Mouse (Mus musculus) neural tube, embryonic 12.5 days (tissue): ENCODE data around the gene AK157302. TPM values are rescaled to one million over a fixed set of nuclear protein-coding genes. Genes with fewer than 3 reads are reported as not detected.
"Not testable (repeated sequence)": the region's sequence is repeated elsewhere in the genome, so short reads cannot be mapped to it uniquely, and the experiment has no call there.

Source experiments
- ATAC-seq: fragments of 200-750 bp; cut with Nextera tagmentation; 2 replicates; pipeline ENCODE4 v1.8.0; 2017; ENCODE audit warnings: low read depth, mild to moderate bottlenecking, moderate TSS enrichment, moderate library complexity; ENCODE audit not compliant: low FRiP score
- H3K27ac ChIP-seq: fragments of 300-500 bp; sonication (generic); 2 replicates; pipeline ENCODE4 v1.5.1; 2016
- H3K27me3 ChIP-seq: fragments of 300-500 bp; sonication (generic); replicated peaks from 2 replicates; pipeline ENCODE4 v1.6.1; 2016; ENCODE audit warnings: mild to moderate bottlenecking
- H3K36me3 ChIP-seq: fragments of 300-500 bp; sonication (generic); 2 replicates; pipeline ENCODE4 v1.6.1; 2016; ENCODE audit warnings: mild to moderate bottlenecking
- H3K4me1 ChIP-seq: fragments of 300-500 bp; sonication (generic); 2 replicates; pipeline ENCODE4 v1.6.1; 2016
- H3K4me2 ChIP-seq: fragments of 300-500 bp; sonication (generic); replicated peaks from 2 replicates; pipeline ENCODE4 v1.6.1; 2016; ENCODE audit warnings: mild to moderate bottlenecking
- H3K4me3 ChIP-seq: fragments of 300-500 bp; sonication (generic); 2 replicates; pipeline ENCODE4 v1.5.1; 2016
- H3K9ac ChIP-seq: fragments of 300-500 bp; sonication (generic); 2 replicates; pipeline ENCODE4 v1.6.1; 2016; ENCODE audit warnings: mild to moderate bottlenecking
- H3K9me3 ChIP-seq: fragments of 300-500 bp; sonication (generic); 2 replicates; pipeline ENCODE4 v1.6.1; 2016; ENCODE audit warnings: mild to moderate bottlenecking
- WGBS: fragments of 180-500 bp; shearing (Covaris S2); methylation state at CpG from one replicate; pipeline ENCODE4 v1.1.7; 2016; 5-methylcytosine and 5-hydroxymethylcytosine counted together
- microRNA counts: library from miRNA; unstranded; fragments of <30 nt; microRNA quantifications from one replicate; lab custom pipeline; 2017
- microRNA-seq: library from miRNA; unstranded; fragments of <30 nt; microRNA quantifications from one replicate; pipeline ENCODE4, GENCODE M21; 2017
- polyA plus RNA-seq: library from polyadenylated mRNA; unstranded; fragments of >200 nt; fragmentation: Nextera tagmentation; extraction: Ambion mirVana; gene quantifications from 2 replicates; pipeline ENCODE4 v1.2.1, GENCODE M21; 2016

Gene AK157302
- polyA plus RNA-seq, 1 experiment from 2014 or later = 0.19 TPM

GRCm38 (mm10) chr13:21478759-21479670 lies 16.0 kb upstream of the AK157302 start, which contains the start of the genes Zkscan4 and Gm10065:
Gene Zkscan4, plus strand, starts transcription at chr13:21478907.
Gene Gm10065, minus strand, starts transcription at chr13:21479441.
- Histone ChIP-seq H3K4me3 (peak within 1 kb of the TSS; percentile 55), H3K9ac (peak within 1 kb of the TSS; percentile 66), H3K4me2 (peak within 1 kb of the TSS; percentile 68), H3K27ac (0 out of 2 replicates have a peak within 1 kb of the TSS, but pooled peaks have one; percentile 4)
- not testable (repeated sequence) for H3K36me3 ChIP-seq, H3K27me3 ChIP-seq, H3K4me1 ChIP-seq, H3K9me3 ChIP-seq
- peak; percentile 92 for ATAC-seq
- WGBS = 5% methylated on average over 31 of the region's 31 CpGs

- peaks cover 18% of the 10 kb centered on the region; the same call in 1 of the 2 replicates for H3K36me3 ChIP-seq
- WGBS = 91% methylated on average over 1 of the region's 1 CpGs
- H3K9ac ChIP-seq = no peak overlapping the region
- H3K4me2 ChIP-seq = no peak overlapping the region
- no peaks in the 10 kb centered on the region for H3K9me3 ChIP-seq
- ATAC-seq = no peak
- H3K4me3 ChIP-seq = no peak overlapping the region
- no peak overlapping the region for H3K27ac ChIP-seq
- no peaks in the 10 kb centered on the region for H3K4me1 ChIP-seq
- H3K27me3 ChIP-seq = no peaks in the 10 kb centered on the region
Observed at GRCm38 (mm10) chr13:21486881-21487280, 8.1 kb upstream of the AK157302 start.

- no peaks in the 10 kb centered on the region for H3K27me3 ChIP-seq
- no peak overlapping the region for H3K4me2 ChIP-seq
- no peaks in the 10 kb centered on the region for H3K9me3 ChIP-seq
- H3K27ac ChIP-seq = no peak overlapping the region
- no peaks in the 10 kb centered on the region for H3K36me3 ChIP-seq
- no peak for ATAC-seq
- WGBS = 94% methylated on average over 5 of the region's 5 CpGs
- H3K9ac ChIP-seq = no peak overlapping the region
- H3K4me1 ChIP-seq = no peaks in the 10 kb centered on the region
- no peak overlapping the region for H3K4me3 ChIP-seq
Observed at GRCm38 (mm10) chr13:21492847-21493246, 2.2 kb upstream of the AK157302 start.

GRCm38 (mm10) chr13:21501182-21501581 lies 6.2 kb downstream of the AK157302 start, which contains the start of gene Gm11273:
Gene Gm11273, minus strand, starts transcription at chr13:21501418.
- H3K27ac ChIP-seq, ATAC-seq, H3K4me3 ChIP-seq, H3K4me1 ChIP-seq, H3K4me2 ChIP-seq, H3K9ac ChIP-seq, H3K9me3 ChIP-seq, H3K36me3 ChIP-seq, H3K27me3 ChIP-seq: not testable (repeated sequence)
- 93% methylated on average over 17 of the region's 17 CpGs for WGBS

GRCm38 (mm10) chr13:21502296-21502695 lies 7.3 kb downstream of the AK157302 start:
- 83% methylated on average over 5 of the region's 5 CpGs for WGBS

GRCm38 (mm10) chr13:21506221-21506649 lies 11.2 kb downstream of the AK157302 start:
- H3K27ac ChIP-seq = peak overlapping the region; percentile 57
- WGBS = under 1% methylated on average over 21 of the region's 21 CpGs

More at GRCm38 (mm10) chr13:21502296-21502695, 7.3 kb downstream of the AK157302 start:
- Histone ChIP-seq H3K4me2 (no peak overlapping the region), H3K9ac (no peak overlapping the region), H3K4me1 (no peaks in the 10 kb centered on the region; the same call in 1 of the 2 replicates), H3K36me3 (no peaks in the 10 kb centered on the region), H3K9me3 (no peaks in the 10 kb centered on the region), H3K27me3 (no peaks in the 10 kb centered on the region), H3K4me3 (no peak overlapping the region), H3K27ac (no peak overlapping the region)
- no peak for ATAC-seq

GRCm38 (mm10) chr13:21530136-21530535 lies 35.1 kb downstream of the AK157302 start:
- no peak for ATAC-seq
- WGBS = 54% methylated on average over 7 of the region's 7 CpGs
- H3K27ac ChIP-seq = no peak overlapping the region
- H3K27me3 ChIP-seq = no peaks in the 10 kb centered on the region
- H3K36me3 ChIP-seq = peaks cover 12% of the 10 kb centered on the region
- peak overlapping the region; percentile 62 for H3K4me2 ChIP-seq
- H3K4me3 ChIP-seq = no peak overlapping the region
- no peak overlapping the region for H3K9ac ChIP-seq
- H3K9me3 ChIP-seq = no peaks in the 10 kb centered on the region
- H3K4me1 ChIP-seq = 0 out of 2 replicates have a peak, but pooled peaks cover 3% of the 10 kb centered on the region

More at GRCm38 (mm10) chr13:21506221-21506649, 11.2 kb downstream of the AK157302 start:
- no peaks in the 10 kb centered on the region; the same call in 1 of the 2 replicates for H3K4me1 ChIP-seq
- H3K9ac ChIP-seq = peak overlapping the region; percentile 59
- H3K27me3 ChIP-seq = no peaks in the 10 kb centered on the region
- peak; percentile 96 for ATAC-seq
- H3K4me3 ChIP-seq = peak overlapping the region; percentile 58
- H3K4me2 ChIP-seq = peak overlapping the region; percentile 67
- no peaks in the 10 kb centered on the region for H3K9me3 ChIP-seq
- H3K36me3 ChIP-seq = no peaks in the 10 kb centered on the region

- Histone ChIP-seq H3K27me3 (no peaks in the 10 kb centered on the region), H3K36me3 (peaks cover 7% of the 10 kb centered on the region), H3K4me1 (0 out of 2 replicates have a peak, but pooled peaks cover 3% of the 10 kb centered on the region), H3K27ac (peak within 1 kb of the TSS; percentile 81), H3K9ac (peak within 1 kb of the TSS; percentile 96), H3K9me3 (no peaks in the 10 kb centered on the region), H3K4me3 (peak within 1 kb of the TSS; percentile 83), H3K4me2 (peak within 1 kb of the TSS; percentile 62)
- WGBS = under 1% methylated on average over 39 of the region's 39 CpGs
- peak; percentile 99 for ATAC-seq
Observed at GRCm38 (mm10) chr13:21530781-21531201, 35.8 kb downstream of the AK157302 start, which contains the start of gene Zkscan8. Gene Zkscan8, minus strand, starts transcription at chr13:21531120.

- H3K4me2 ChIP-seq = no peak within 1 kb of the TSS
- no peak for ATAC-seq
- H3K27ac ChIP-seq = no peak within 1 kb of the TSS
- H3K9ac ChIP-seq = no peak within 1 kb of the TSS
- no peaks in the 10 kb centered on the region for H3K36me3 ChIP-seq
- H3K27me3 ChIP-seq = no peaks in the 10 kb centered on the region
- H3K4me3 ChIP-seq = no peak within 1 kb of the TSS
- WGBS = 79% methylated on average over 1 of the region's 1 CpGs
- no peaks in the 10 kb centered on the region for H3K4me1 ChIP-seq
- H3K9me3 ChIP-seq = no peaks in the 10 kb centered on the region
Observed at GRCm38 (mm10) chr13:21542708-21543107, 47.7 kb downstream of the AK157302 start, which contains the start of gene Olfr1366. Gene Olfr1366, minus strand, starts transcription at chr13:21542808.

MicroRNA genes within 50 kb of the gene (microRNA counts, 519-probe panel; counts per million panel counts)
- 3,906 counts per million, percentile 75 among the panel's probes with 10 or more counts for microRNA mmu-miR-1896 (lab: Ali Mortazavi, UCI)

Small RNA genes lying within 50 kb of the gene (microRNA-seq; reads per million reads assigned to microRNA genes)
- not detected for gene Mir1896

Other genes starting within 250 kb of the AK157302 start
- gene Gpx5, start 202.5 kb upstream of the AK157302 start, polyA plus RNA-seq = not detected in 2 replicates
- 0.15 TPM in 1 of 2 replicates, not detected in the other for gene Gpx6, start 183.1 kb upstream of the AK157302 start, polyA plus RNA-seq
- gene Olfr1367, start 148.3 kb upstream of the AK157302 start, polyA plus RNA-seq = not detected in 2 replicates
- gene Zscan12, start 132.4 kb upstream of the AK157302 start, polyA plus RNA-seq = 14.9 and 15.8 TPM in 2 replicates
- 88.2 and 89.0 TPM in 2 replicates for gene Zkscan3, start 92.5 kb upstream of the AK157302 start, polyA plus RNA-seq
- gene Pgbd1, start 54.2 kb upstream of the AK157302 start, polyA plus RNA-seq = 4.2 and 4.5 TPM in 2 replicates
- 22.9 and 26.7 TPM in 2 replicates for gene Zscan26, start 41.5 kb upstream of the AK157302 start, polyA plus RNA-seq
- gene Nkapl, start 26.7 kb upstream of the AK157302 start, polyA plus RNA-seq = 2.2 and 2.5 TPM in 2 replicates
- gene Zkscan4, start 16.3 kb upstream of the AK157302 start, polyA plus RNA-seq = 6.0 and 6.2 TPM in 2 replicates
- gene Gm10065, start 15.8 kb upstream of the AK157302 start, polyA plus RNA-seq = not detected in 2 replicates
- 2.4 and 3.0 TPM in 2 replicates for gene Gm11273, start 6.2 kb downstream of the AK157302 start, polyA plus RNA-seq
- gene Zkscan8, start 35.9 kb downstream of the AK157302 start, polyA plus RNA-seq = 5.9 and 6.8 TPM in 2 replicates
- gene Olfr1366, start 47.6 kb downstream of the AK157302 start, polyA plus RNA-seq = 0.14 TPM in 2 replicates
- 0.06 TPM in 1 of 2 replicates, not detected in the other for gene Olfr1535, start 64.7 kb downstream of the AK157302 start, polyA plus RNA-seq
- not detected in 2 replicates for gene Olfr1364, start 86.5 kb downstream of the AK157302 start, polyA plus RNA-seq
- gene Olfr1362, start 118.8 kb downstream of the AK157302 start, polyA plus RNA-seq = not detected in 2 replicates
- gene Olfr11, start 147.3 kb downstream of the AK157302 start, polyA plus RNA-seq = not detected in 2 replicates
- not detected in 2 replicates for gene Olfr1361, start 168.2 kb downstream of the AK157302 start, polyA plus RNA-seq
- not detected in 2 replicates for gene Olfr1360, start 182.2 kb downstream of the AK157302 start, polyA plus RNA-seq
- not detected in 2 replicates for gene Olfr1359, start 202.9 kb downstream of the AK157302 start, polyA plus RNA-seq
- gene Hist1h2bl, start 220.9 kb downstream of the AK157302 start, polyA plus RNA-seq = 1.6 and 1.7 TPM in 2 replicates
- 16.2 and 34.8 TPM in 2 replicates for gene Hist1h2ai, start 221.2 kb downstream of the AK157302 start, polyA plus RNA-seq
- 14.0 and 17.0 TPM in 2 replicates for gene Hist1h3h, start 222.4 kb downstream of the AK157302 start, polyA plus RNA-seq
- gene Hist1h2bm, start 226.8 kb downstream of the AK157302 start, polyA plus RNA-seq = 2.9 and 4.4 TPM in 2 replicates
- 0.87 and 1.6 TPM in 2 replicates for gene Hist1h4j, start 239.8 kb downstream of the AK157302 start, polyA plus RNA-seq